Mouse (Mus musculus) stomach, embryonic 16.5 days (tissue): Measurements from ENCODE around the gene Cbln3. TPM values are rescaled to one million over a fixed set of nuclear protein-coding genes. Genes with fewer than 3 reads are reported as not detected.

Source experiments
- ATAC-seq: fragments of 200-750 bp; cut with Nextera tagmentation; 2 replicates; pipeline ENCODE4 v1.8.0; 2017; ENCODE audit warnings: moderate number of reproducible peaks, moderate TSS enrichment; ENCODE audit not compliant: insufficient read depth, low FRiP score
- H3K27ac ChIP-seq: fragments of 300-500 bp; sonication (generic); 2 replicates; pipeline ENCODE4 v1.5.1; 2014; ENCODE audit warnings: low read length
- H3K27me3 ChIP-seq: fragments of 300-500 bp; sonication (generic); 2 replicates; pipeline ENCODE4 v1.6.1; 2014; ENCODE audit warnings: low read length, control low read depth, mixed read lengths; ENCODE audit not compliant: control insufficient read depth, insufficient read depth
- H3K36me3 ChIP-seq: fragments of 300-500 bp; sonication (generic); 2 replicates; pipeline ENCODE4 v1.6.1; 2014; ENCODE audit warnings: low read length; ENCODE audit not compliant: control insufficient read depth, insufficient read depth
- H3K4me1 ChIP-seq: fragments of 300-500 bp; sonication (generic); 2 replicates; pipeline ENCODE4 v1.6.1; 2014; ENCODE audit warnings: low read length, control low read depth, mixed read lengths; ENCODE audit not compliant: control insufficient read depth, insufficient read depth
- H3K4me2 ChIP-seq: fragments of 300-500 bp; sonication (generic); 2 replicates; pipeline ENCODE4 v1.6.1; 2014; ENCODE audit warnings: low read depth, low read length, mixed read lengths
- H3K4me3 ChIP-seq: fragments of 300-500 bp; sonication (generic); replicated peaks from 2 replicates; pipeline ENCODE4 v1.5.1; 2014; ENCODE audit warnings: mild to moderate bottlenecking, low read length
- H3K9ac ChIP-seq: fragments of 300-500 bp; sonication (generic); 2 replicates; pipeline ENCODE4 v1.6.1; 2014; ENCODE audit warnings: low read length
- H3K9me3 ChIP-seq: fragments of 300-500 bp; sonication (generic); replicated peaks from 2 replicates; pipeline ENCODE4 v1.6.1; 2016; ENCODE audit warnings: low read length, control low read depth; ENCODE audit not compliant: control insufficient read depth
- WGBS: fragments of 180-500 bp; shearing (Covaris S2); extraction: QIAGEN DNeasy Blood & Tissue Kit; methylation state at CpG from one replicate; pipeline ENCODE4 v1.1.7; 2014; 5-methylcytosine and 5-hydroxymethylcytosine counted together
- polyA plus RNA-seq: library from polyadenylated mRNA; unstranded; fragments of >200 nt; fragmentation: Nextera tagmentation; extraction: Ambion mirVana; gene quantifications from 2 replicates; pipeline ENCODE4 v1.2.1, GENCODE M21; 2015

Gene Cbln3
- polyA plus RNA-seq, 1 experiment from 2014 or later: 0.45 TPM

DNA sequence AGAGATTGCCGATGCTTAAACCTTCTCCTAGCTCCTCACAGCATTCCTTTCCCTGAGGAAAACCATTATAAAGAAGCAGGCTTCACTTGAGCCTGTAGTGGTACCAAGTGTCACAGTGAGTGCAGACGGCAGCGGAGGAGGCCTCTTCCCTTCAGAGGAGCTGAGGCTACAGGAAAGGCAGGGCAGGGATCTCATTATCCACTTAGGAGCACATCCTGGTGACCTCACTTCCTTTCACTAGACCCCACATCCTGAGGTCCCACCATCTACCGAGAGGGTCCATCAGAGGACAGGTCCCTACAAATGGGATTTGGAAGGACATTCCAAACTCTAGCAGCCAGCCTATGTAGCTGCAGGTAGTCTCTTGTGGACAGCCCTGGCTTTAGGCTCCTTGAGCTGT is 26.6 kb downstream of the Cbln3 start:
- Histone ChIP-seq H3K4me3 (0 out of 2 replicates have a peak overlapping the region, but pooled peaks have one; percentile 1), H3K27me3 (no peaks in the 10 kb centered on the region), H3K36me3 (peaks cover 4% of the 10 kb centered on the region; the same call in 1 of the 2 replicates), H3K4me1 (peaks cover 48% of the 10 kb centered on the region), H3K9ac (peak overlapping the region; percentile 36), H3K9me3 (no peaks in the 10 kb centered on the region), H3K4me2 (peak overlapping the region; percentile 4; the same call in 1 of the 2 replicates), H3K27ac (no peak overlapping the region)
- ATAC-seq: no peak
- 39% methylated on average over 4 of the region's 4 CpGs for WGBS

DNA sequence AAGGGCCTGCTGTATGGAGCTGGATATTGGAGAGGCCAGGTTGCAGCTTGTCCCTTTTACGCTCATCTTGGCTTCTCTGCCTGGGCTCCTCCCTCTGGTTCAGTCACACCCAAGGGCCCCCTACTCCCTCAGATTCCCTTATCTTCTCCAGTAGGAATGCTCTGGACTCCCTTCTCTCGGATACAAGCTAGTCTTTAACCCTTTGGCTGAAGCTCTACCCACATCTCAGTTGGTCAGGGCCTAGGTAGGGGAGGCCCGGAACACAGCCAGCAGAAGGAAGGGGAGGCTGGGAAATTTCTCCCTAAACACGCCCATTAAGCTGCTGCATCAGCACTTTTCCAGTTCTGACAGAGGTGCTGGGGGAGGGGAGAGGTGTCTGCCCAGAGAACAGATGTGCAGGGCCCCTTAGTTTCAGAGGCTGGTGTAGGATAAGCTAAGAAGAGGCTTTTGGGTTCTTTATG is 29.1 kb downstream of the Cbln3 start:
- Histone ChIP-seq H3K9ac (peak overlapping the region; percentile 83), H3K4me3 (peak overlapping the region; percentile 73), H3K27ac (peak overlapping the region; percentile 97), H3K36me3 (peaks cover 4% of the 10 kb centered on the region; the same call in 1 of the 2 replicates), H3K27me3 (no peaks in the 10 kb centered on the region), H3K9me3 (no peaks in the 10 kb centered on the region), H3K4me1 (peaks cover 47% of the 10 kb centered on the region), H3K4me2 (peak overlapping the region; percentile 71)
- under 1% methylated on average over 4 of the region's 4 CpGs for WGBS
- ATAC-seq: peak; percentile 35; the same call in 1 of the 2 replicates

DNA sequence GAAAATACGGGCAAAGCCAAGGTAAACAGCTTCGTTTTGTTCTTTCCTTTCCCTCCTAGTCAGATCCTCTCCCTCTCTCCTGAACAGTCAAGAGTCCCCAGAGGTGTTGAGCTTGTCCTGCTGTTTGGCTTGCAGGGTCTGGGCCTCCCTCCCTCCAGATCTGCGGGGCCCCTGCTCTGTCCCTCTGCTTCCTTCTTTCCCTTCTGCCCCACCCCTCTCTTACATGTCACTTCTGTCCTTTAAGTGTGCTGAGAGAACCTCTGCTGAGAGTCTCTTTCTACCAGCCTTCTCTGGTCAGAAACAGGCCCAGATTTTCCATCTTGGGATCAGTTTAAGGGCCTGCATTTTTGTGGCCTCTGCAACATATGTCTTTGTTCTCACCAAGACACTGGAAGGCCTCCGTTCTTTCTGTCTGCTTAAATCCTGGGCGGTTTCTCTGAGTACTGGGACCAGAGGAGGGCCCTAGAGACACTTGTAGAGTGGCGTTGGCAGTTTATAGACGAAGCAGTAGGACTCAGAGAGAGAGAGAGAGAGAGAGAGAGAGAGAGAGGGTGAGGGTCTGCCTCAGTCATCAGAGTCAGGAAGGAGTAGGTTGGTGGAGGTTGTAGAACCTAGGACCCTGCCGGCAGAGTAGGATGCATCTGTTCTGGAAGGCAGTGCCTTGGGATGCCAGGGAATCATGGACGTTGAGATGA is 29.6 kb downstream of the Cbln3 start:
- Histone ChIP-seq H3K27ac (peak overlapping the region; percentile 97), H3K4me2 (peak overlapping the region; percentile 71), H3K9ac (peak overlapping the region; percentile 83), H3K36me3 (peaks cover 4% of the 10 kb centered on the region; the same call in 1 of the 2 replicates), H3K4me3 (peak overlapping the region; percentile 73), H3K9me3 (no peaks in the 10 kb centered on the region), H3K27me3 (no peaks in the 10 kb centered on the region), H3K4me1 (peaks cover 47% of the 10 kb centered on the region)
- ATAC-seq: peak; percentile 0; the same call in 1 of the 2 replicates
- 2% methylated on average over 9 of the region's 9 CpGs for WGBS

DNA sequence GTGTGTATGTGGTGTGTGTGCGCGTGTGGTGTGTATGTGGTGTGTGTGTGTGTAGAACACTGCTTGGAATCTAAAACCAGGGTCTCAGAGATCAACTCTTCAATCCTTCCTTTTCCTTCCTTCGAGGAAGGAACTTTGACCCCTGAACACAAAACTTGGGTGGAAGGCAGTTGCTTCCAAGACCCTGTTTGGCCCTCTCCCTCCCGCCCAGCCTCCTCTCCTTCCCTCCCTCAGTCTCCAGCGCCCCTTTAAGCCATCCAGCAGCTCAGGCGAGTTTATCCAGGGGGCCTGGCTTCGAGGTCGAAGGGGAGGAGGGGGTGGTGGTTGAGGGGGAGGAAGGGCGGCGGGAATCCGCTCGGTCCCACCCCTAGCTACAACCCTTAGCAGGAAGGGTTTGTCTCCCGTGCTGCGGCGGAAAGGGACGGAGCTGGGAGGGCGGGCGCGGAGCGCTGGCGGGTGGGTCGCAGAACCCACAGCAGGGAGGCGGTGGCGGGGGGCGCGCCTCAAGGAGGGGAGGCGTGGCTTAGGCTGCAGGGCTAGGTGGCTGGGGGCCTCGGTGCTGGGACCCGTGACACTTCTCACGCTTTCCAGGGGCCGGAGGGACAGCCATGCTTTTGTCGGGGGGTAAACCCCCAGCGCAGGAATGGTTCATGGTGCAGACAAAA is 30.4 kb downstream of the Cbln3 start, which contains the start of gene Nynrin:
Gene Nynrin, plus strand, starts transcription at position 390 of the 665 bp plus-strand sequence.
- Histone ChIP-seq H3K36me3 (peaks cover 4% of the 10 kb centered on the region; the same call in 1 of the 2 replicates), H3K27me3 (no peaks in the 10 kb centered on the region), H3K9ac (peak within 1 kb of the TSS; percentile 83), H3K4me1 (peaks cover 43% of the 10 kb centered on the region), H3K4me2 (peak within 1 kb of the TSS; percentile 71), H3K27ac (peak within 1 kb of the TSS; percentile 97), H3K9me3 (no peaks in the 10 kb centered on the region), H3K4me3 (peak within 1 kb of the TSS; percentile 73)
- WGBS: under 1% methylated on average over 33 of the region's 33 CpGs
- peak; percentile 93 for ATAC-seq

DNA sequence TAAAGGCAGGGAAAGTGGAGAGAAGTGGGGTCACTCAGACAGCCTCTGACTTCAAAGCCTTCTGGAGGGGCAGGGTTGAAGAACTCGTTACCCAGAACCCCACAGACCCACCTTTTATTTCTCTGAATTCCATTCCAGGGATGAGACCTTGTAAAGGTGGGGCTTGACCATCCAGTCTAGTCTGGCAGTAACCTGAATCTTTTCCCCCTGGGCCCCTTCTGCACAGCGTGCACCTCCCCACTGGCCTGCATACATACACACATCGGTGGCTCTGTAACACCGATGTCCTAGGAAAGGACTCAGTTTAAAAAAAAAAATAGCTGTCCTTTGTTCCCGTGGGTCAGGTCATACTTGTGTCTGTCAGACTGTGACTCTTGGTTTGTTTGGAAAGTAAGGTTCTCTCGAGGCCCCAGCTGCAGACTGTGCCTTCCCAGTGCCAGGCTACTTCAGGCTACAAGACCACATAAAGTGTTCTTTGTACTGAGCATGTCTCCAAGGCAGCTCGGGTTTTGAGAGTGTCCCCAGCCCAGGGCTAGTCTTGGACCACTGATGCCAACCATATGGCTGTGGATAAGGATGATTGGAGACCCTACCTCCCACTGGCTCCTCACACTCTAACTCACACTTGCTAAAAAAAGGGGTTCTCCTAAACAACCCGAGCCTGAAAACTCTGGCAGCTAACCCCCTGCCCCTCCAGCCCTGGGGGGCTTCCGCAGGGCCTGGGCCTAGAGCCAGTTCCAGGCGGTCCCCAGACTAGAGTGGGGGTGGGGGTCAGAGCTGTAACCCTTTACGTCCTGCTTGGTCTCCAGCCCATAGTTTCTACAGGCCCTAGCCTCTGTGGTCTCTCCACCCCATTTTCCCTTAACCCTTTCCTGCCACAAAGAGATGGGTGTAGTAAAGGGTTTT is 31.3 kb downstream of the Cbln3 start:
- Histone ChIP-seq H3K36me3 (peaks cover 2% of the 10 kb centered on the region; the same call in 1 of the 2 replicates), H3K27ac (peak overlapping the region; percentile 97), H3K27me3 (no peaks in the 10 kb centered on the region), H3K9ac (peak overlapping the region; percentile 83), H3K4me3 (peak overlapping the region; percentile 73), H3K4me1 (peaks cover 40% of the 10 kb centered on the region), H3K4me2 (peak overlapping the region; percentile 71), H3K9me3 (no peaks in the 10 kb centered on the region)
- WGBS: 5% methylated on average over 11 of the region's 11 CpGs
- ATAC-seq: peak; percentile 61

DNA sequence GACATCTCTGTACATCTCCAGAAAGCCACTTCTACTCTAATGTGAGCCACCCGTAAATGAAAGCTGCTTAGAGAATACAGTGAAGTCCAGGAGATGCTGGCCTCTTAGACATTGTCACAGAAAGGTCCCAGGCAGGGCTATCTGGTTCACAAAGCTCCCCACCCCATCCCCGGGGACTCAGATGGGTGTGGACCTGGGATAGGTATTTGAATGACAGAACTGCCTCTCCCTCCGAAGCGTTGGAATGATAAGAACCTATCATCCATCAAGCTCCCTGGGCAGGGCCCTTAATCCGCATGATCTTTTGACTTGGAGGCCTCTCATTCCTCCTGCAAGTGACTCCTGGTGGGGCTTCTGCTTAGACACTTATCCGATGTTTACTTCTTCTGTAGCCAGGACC is 33.3 kb downstream of the Cbln3 start:
- Histone ChIP-seq H3K4me3 (no peak overlapping the region), H3K36me3 (no peaks in the 10 kb centered on the region), H3K27ac (no peak overlapping the region), H3K4me2 (no peak overlapping the region), H3K9me3 (no peaks in the 10 kb centered on the region), H3K4me1 (peaks cover 25% of the 10 kb centered on the region), H3K27me3 (no peaks in the 10 kb centered on the region), H3K9ac (no peak overlapping the region)
- WGBS: 47% methylated on average over 6 of the region's 6 CpGs
- no peak for ATAC-seq

DNA sequence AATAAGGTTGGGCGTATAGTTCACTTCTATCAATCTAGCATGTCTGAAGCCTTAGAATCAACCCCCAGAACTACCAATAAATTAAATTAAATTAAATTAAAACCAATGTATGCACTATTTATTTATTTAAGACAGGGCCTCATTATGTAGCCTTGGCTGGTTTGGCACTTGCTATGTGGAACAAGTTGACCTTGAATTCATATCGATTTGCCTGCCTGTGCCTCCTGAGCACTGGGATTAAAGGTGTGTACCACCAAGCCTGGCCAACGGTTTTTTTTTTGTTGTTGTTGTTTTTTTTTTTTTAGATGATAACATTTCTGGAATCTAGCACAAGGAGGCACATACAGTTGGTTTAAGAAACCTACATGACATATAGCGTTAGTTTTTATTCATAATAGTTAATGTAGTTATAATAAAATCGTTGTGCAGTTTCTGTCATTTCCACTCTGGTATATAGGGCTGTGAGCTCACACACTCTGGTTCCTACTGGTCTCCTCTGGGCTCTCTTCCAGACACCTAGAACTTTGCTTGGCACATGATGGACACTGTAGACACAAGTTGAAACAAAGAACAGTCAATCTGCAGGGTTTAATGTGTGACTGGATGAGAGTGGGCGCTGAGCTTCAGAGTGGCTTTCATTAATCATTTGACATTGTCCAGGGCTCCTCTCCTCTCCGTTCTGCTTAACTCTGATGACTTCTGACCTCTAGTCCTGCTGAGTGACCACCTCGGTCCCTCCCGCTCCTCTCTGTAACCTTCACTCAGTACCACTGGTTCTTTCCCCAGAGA is 38.5 kb downstream of the Cbln3 start:
- Histone ChIP-seq H3K9me3 (no peaks in the 10 kb centered on the region), H3K4me3 (no peak overlapping the region), H3K9ac (no peak overlapping the region), H3K4me1 (no peaks in the 10 kb centered on the region), H3K36me3 (no peaks in the 10 kb centered on the region), H3K4me2 (no peak overlapping the region), H3K27ac (no peak overlapping the region), H3K27me3 (no peaks in the 10 kb centered on the region)
- ATAC-seq: no peak
- 59% methylated on average over 9 of the region's 9 CpGs for WGBS

DNA sequence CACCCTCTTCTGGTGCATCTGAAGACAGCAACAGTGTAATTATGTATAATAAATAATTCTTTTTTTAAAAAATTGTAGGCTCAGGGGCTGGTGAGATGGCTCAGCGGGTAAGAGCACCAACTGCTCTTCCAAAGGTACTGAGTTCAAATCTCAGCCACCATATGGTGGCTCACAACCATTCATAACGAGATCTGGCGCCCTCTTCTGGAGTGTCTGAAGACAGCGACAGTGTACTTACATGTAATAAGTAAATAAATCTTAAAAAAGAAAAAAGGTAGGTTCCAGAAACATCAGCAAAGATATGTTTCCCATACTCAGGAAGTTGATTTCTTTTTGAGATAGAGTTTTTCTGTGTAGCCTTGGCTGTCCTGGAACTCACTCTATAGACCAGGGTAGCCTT is 41.4 kb downstream of the Cbln3 start:
- H3K4me1 ChIP-seq: no peaks in the 10 kb centered on the region
- ATAC-seq: no peak
- 75% methylated on average over 4 of the region's 4 CpGs for WGBS

More for the DNA sequence above, 41.4 kb downstream of the Cbln3 start:
- Histone ChIP-seq H3K9ac (no peak overlapping the region), H3K4me2 (no peak overlapping the region), H3K9me3 (no peaks in the 10 kb centered on the region), H3K4me3 (no peak overlapping the region), H3K27me3 (no peaks in the 10 kb centered on the region), H3K27ac (no peak overlapping the region), H3K36me3 (no peaks in the 10 kb centered on the region)
